Mouse (Mus musculus) lung, embryonic 14.5 days (tissue): ENCODE results near the gene Klhdc8a. TPM values are rescaled to one million over a fixed set of nuclear protein-coding genes. Genes with fewer than 3 reads are reported as not detected.
A peak's percentile ranks its signal among the peaks of the same experiment; 100 is the strongest.

Experiments
- ATAC-seq: fragments of 200-750 bp; cut with Nextera tagmentation; 2 replicates; pipeline ENCODE4 v1.8.0; 2017; ENCODE audit warnings: mild to moderate bottlenecking, moderate TSS enrichment, moderate library complexity; ENCODE audit not compliant: insufficient read depth
- DNase-seq: peaks from one replicate; pipeline ENCODE4 v3.0.0-alpha.2; 2015
- H3K27ac ChIP-seq: fragments of 300-500 bp; sonication (generic); 2 replicates; pipeline ENCODE4 v1.5.1; 2014; ENCODE audit warnings: low read depth, mild to moderate bottlenecking, moderate library complexity
- H3K27me3 ChIP-seq: fragments of 300-500 bp; sonication (generic); 2 replicates; pipeline ENCODE4 v1.6.1; 2014; ENCODE audit warnings: low read length, control low read depth; ENCODE audit not compliant: insufficient read depth
- H3K36me3 ChIP-seq: fragments of 300-500 bp; sonication (generic); 2 replicates; pipeline ENCODE4 v1.6.1; 2014; ENCODE audit warnings: control low read depth; ENCODE audit not compliant: insufficient read depth
- H3K4me1 ChIP-seq: fragments of 300-500 bp; sonication (generic); 2 replicates; pipeline ENCODE4 v1.6.1; 2014; ENCODE audit warnings: antibody characterized with exemption, control low read depth; ENCODE audit not compliant: insufficient read depth
- H3K4me2 ChIP-seq: fragments of 300-500 bp; sonication (generic); 2 replicates; pipeline ENCODE4 v1.6.1; 2014; ENCODE audit warnings: mild to moderate bottlenecking
- H3K4me3 ChIP-seq: fragments of 300-500 bp; sonication (generic); 2 replicates; pipeline ENCODE4 v1.5.1; 2014; ENCODE audit warnings: low read depth, low read length
- H3K9ac ChIP-seq: fragments of 300-500 bp; sonication (generic); 2 replicates; pipeline ENCODE4 v1.6.1; 2014
- H3K9me3 ChIP-seq: fragments of 300-500 bp; sonication (generic); 2 replicates; pipeline ENCODE4 v1.6.1; 2016; ENCODE audit warnings: low read depth, low read length, control low read depth
- CTCF ChIP-seq: IDR thresholded peaks from 2 replicates; pipeline ENCODE4 v1.5.1; 2016; ENCODE audit warnings: antibody characterized with exemption, low read depth
- WGBS: fragments of 180-500 bp; shearing (Covaris S2); extraction: QIAGEN DNeasy Blood & Tissue Kit; methylation state at CpG from one replicate; pipeline ENCODE4 v1.1.7; 2014; 5-methylcytosine and 5-hydroxymethylcytosine counted together
- polyA plus RNA-seq: library from polyadenylated mRNA; unstranded; fragments of >200 nt; fragmentation: Nextera tagmentation; extraction: Ambion mirVana; gene quantifications from 2 replicates; pipeline ENCODE4 v1.2.1, GENCODE M21; 2014

The Klhdc8a gene
- polyA plus RNA-seq, 1 experiment from 2014 or later = 0.46 TPM

DNA sequence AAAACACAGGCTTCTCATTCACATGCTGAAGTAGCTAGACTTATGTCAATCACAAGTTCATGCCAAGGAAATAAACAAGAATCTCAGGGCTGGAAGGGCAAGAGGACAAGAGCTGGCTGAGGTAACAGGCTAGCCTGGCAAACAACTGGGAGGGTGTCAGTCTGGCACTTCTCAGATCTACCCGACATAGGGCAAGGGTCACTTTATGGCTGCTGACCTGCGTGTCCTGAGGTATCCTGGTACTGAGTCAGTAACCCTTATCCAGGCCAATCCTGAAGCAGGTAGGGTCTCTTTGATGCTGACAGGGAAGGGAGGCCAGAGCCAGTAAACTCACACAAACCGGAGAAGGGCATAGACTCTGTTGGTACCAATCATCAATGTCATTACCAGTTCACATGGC, 30.1 kb downstream of the Klhdc8a start:
- 66% methylated on average over 3 of the region's 3 CpGs for WGBS
- Histone ChIP-seq H3K27ac (no peak overlapping the region), H3K27me3 (no peaks in the 10 kb centered on the region), H3K36me3 (peaks cover 54% of the 10 kb centered on the region), H3K4me2 (no peak overlapping the region), H3K9me3 (no peaks in the 10 kb centered on the region), H3K4me1 (peaks cover 4% of the 10 kb centered on the region), H3K4me3 (no peak overlapping the region), H3K9ac (no peak overlapping the region)
- no peak for TF ChIP-seq CTCF
- DNase-seq (no peak), ATAC-seq (no peak)

GRCm38 (mm10) chr1:132329656-132330055, 31.2 kb downstream of the Klhdc8a start:
- H3K9me3 ChIP-seq = no peaks in the 10 kb centered on the region
- H3K4me3 ChIP-seq = no peak overlapping the region
- H3K27me3 ChIP-seq = no peaks in the 10 kb centered on the region
- ATAC-seq (no peak), DNase-seq (no peak)
- peaks cover 15% of the 10 kb centered on the region for H3K4me1 ChIP-seq
- 75% methylated on average over 7 of the region's 7 CpGs for WGBS
- H3K27ac ChIP-seq = no peak overlapping the region
- H3K4me2 ChIP-seq = no peak overlapping the region
- H3K9ac ChIP-seq = no peak overlapping the region
- TF ChIP-seq CTCF = no peak
- H3K36me3 ChIP-seq = peaks cover 54% of the 10 kb centered on the region

DNA sequence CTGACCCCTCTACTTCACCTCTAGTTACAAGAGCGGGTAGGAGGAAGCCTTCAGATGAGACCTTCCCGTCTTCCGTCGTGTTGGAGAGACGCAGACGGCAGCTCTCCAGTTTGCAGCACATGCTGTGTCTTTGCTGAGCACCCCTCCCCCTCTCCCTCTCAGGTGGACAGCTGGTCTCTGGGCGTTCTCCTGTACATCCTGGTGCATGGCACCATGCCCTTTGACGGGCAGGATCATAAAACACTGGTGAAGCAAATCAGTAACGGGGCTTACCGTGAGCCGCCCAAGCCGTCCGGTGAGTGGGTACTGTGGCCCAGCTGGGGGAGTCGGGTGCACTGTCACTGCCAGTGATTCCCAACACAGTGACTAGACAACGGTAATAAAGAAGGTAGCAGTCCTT, 32.0 kb downstream of the Klhdc8a start:
- H3K9ac ChIP-seq = no peak overlapping the region
- ATAC-seq = no peak
- no peak overlapping the region for H3K4me3 ChIP-seq
- 81% methylated on average over 15 of the region's 15 CpGs for WGBS
- no peak for DNase-seq
- TF ChIP-seq CTCF = no peak
- H3K4me2 ChIP-seq = no peak overlapping the region
- no peaks in the 10 kb centered on the region for H3K9me3 ChIP-seq
- H3K27me3 ChIP-seq = no peaks in the 10 kb centered on the region
- peaks cover 52% of the 10 kb centered on the region for H3K36me3 ChIP-seq
- no peak overlapping the region for H3K27ac ChIP-seq
- peaks cover 22% of the 10 kb centered on the region for H3K4me1 ChIP-seq

GRCm38 (mm10) chr1:132331283-132331682, 32.9 kb downstream of the Klhdc8a start:
- DNase-seq (no peak), ATAC-seq (no peak)
- Histone ChIP-seq H3K9ac (no peak overlapping the region), H3K4me3 (no peak overlapping the region), H3K4me1 (peaks cover 28% of the 10 kb centered on the region), H3K4me2 (no peak overlapping the region), H3K36me3 (peaks cover 47% of the 10 kb centered on the region), H3K9me3 (no peaks in the 10 kb centered on the region), H3K27me3 (no peaks in the 10 kb centered on the region), H3K27ac (no peak overlapping the region)
- TF ChIP-seq CTCF = no peak; the same call in 1 of the 2 replicates
- WGBS = 88% methylated on average over 17 of the region's 17 CpGs

DNA sequence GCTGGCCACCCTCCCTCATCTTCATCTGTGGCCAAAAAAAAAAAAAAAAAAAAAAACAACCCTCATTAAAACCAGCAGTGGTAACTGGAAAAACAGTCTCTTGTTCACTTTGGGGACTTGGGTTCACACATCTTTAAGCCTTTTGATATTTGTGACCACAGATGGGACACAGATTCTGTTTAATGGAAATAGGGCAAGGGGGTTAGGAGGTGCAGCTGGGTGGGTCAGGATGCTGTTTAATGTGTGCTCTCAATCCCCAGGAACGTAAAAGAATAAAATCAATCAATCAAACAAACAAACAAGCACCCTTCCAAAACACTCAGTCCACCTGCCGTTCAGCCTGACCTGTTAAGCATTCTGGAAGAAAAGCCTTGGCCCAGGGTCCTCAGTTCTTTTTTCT, 34.8 kb downstream of the Klhdc8a start:
- no peak for DNase-seq
- Histone ChIP-seq H3K27me3 (no peaks in the 10 kb centered on the region), H3K36me3 (peaks cover 38% of the 10 kb centered on the region), H3K9me3 (no peaks in the 10 kb centered on the region), H3K27ac (peak overlapping the region; percentile 75), H3K4me3 (no peak overlapping the region), H3K9ac (no peak overlapping the region), H3K4me2 (no peak overlapping the region), H3K4me1 (peaks cover 36% of the 10 kb centered on the region)
- WGBS = 11% methylated on average over 2 of the region's 2 CpGs
- ATAC-seq = no peak
- no peak for TF ChIP-seq CTCF

DNA sequence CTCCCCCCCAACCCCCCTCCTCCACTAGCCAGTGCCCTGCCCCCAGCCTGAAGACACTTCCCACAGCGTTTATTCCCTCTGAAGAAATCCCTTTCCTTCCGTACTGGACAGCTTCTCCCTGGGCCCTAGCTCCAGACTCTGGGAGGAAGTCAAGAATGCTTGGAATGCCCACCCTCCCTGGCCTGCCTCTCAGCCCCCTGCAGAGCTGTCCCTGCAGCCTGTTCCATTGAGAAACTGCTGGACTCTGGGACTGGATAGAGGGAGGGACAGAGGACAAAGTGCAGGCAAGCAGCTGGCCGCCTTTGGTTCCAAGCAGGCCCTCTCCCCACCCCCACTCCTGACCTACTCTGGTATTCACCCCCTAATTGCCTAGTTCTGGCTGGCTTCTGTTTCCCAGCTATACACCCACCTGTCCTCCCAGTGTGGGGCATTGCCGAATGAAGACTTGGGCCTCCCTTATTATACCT, 35.3 kb downstream of the Klhdc8a start:
- Histone ChIP-seq H3K4me2 (no peak overlapping the region), H3K4me3 (no peak overlapping the region), H3K9me3 (no peaks in the 10 kb centered on the region), H3K36me3 (peaks cover 33% of the 10 kb centered on the region), H3K27me3 (no peaks in the 10 kb centered on the region), H3K27ac (peak overlapping the region; percentile 75), H3K4me1 (peaks cover 36% of the 10 kb centered on the region), H3K9ac (no peak overlapping the region)
- WGBS = under 1% methylated on average over 4 of the region's 4 CpGs
- ATAC-seq (peak; percentile 95), DNase-seq (peak; percentile 86)
- TF ChIP-seq CTCF = no peak

- no peak for DNase-seq
- Histone ChIP-seq H3K4me1 (peaks cover 36% of the 10 kb centered on the region), H3K36me3 (peaks cover 30% of the 10 kb centered on the region), H3K27me3 (no peaks in the 10 kb centered on the region), H3K4me2 (no peak overlapping the region), H3K9me3 (no peaks in the 10 kb centered on the region), H3K9ac (no peak overlapping the region), H3K27ac (peak overlapping the region; percentile 75), H3K4me3 (no peak overlapping the region)
- WGBS = 18% methylated on average over 6 of the region's 6 CpGs
- ATAC-seq = no peak
- no peak for TF ChIP-seq CTCF
Observed at GRCm38 (mm10) chr1:132334178-132334801, 35.9 kb downstream of the Klhdc8a start.
